Mouse (Mus musculus) adipocyte (in vitro differentiated cells): ENCODE data around the gene Gm5799.
"Not testable (repeated sequence)": the region's sequence is repeated elsewhere in the genome, so short reads cannot be mapped to it uniquely, and the experiment has no call there.

Experiments used
- DNase-seq: peaks from one replicate; pipeline ENCODE4 v3.0.0-alpha.2; 2016; ENCODE audit warnings: low spot score

Gm5799 gene

DNA sequence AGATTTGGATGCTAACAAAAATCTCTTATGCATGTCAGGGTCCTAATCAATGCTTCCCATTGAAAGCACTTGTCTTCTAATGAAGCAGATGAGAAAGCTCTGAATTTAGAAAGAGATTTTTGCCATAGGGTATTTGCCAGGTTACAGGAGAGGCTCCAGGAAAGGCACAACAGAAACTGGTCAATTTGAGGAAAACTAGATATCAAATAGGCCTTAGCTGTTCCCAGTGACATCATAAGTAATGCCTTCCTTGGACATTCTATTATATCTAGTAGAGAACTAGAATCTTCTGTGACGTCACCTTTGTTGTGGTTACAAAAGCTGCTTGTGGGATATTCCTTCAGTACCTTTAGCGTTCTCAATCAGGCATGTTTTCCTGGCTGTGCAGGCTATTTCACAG is at the start of gene Gm5799:
Gm5799 (plus strand) TSS at position 301 of the 400 bp plus-strand sequence.
- not testable (repeated sequence) for DNase-seq

DNA sequence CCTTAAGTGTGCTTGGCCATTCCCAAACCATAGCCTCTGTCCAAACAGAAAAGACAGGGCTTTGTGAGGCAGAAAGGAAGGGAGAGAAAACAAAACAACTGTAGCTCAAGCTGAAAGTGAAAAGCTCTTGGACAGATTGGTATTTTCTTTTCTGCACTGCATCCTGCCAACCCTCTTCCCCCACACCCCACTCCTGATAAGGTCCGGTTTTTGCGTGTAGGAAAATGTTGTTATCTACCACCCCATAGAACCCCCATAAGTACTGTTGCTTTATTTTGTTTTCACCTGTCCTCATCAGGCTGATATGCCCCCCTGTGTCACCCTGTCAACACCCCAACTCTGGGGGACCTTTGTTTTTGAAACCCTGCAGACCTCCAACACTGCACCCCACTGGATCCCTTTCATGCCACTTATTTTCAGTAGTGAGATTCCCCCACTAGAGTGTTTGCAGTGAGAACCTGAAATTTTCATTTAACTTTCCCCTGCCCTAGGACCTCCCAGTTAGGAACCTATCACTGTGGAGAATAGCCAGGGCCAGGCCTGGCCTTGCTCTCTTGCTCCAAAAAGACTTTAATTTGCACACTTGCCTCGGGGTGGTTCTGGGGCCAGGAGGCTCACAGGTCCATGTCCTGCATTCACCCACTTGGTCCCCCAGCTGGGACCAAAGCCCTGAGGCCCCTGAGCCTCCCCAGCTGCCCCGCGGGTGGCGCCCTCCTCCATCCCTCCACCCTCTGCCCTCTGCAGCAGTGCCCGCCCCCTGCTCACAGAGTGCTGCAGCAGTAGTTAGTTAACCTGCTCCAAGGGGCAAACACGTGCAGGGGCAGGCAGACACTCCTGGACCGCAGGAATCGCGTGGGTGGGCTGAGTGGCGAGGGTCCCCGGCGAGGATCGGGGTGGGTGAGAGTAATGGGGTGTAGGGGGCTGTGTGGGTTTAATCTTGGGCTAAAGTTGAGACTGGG is 12.0 kb upstream of the Gm5799 start:
- not testable (repeated sequence) for DNase-seq

DNA sequence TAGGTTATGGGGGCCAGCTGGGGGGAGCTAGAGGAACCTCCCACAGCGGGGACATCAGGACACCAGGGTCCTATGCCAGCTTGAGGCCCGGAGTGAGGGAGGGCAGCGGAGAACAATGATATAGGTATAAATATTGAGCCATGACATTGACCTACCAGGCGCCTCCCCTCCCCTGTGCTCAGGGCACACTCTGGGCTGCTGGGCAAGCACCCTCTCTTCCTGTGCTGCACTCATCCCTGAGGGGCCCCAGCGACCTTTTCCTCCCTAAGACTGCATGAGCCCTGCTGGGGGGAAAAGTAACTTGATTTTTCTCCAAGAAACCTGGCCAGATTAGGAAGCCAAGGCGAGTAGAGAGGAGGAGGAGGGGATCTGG is 11.4 kb upstream of the Gm5799 start:
- DNase-seq, result not testable (repeated sequence)

DNA sequence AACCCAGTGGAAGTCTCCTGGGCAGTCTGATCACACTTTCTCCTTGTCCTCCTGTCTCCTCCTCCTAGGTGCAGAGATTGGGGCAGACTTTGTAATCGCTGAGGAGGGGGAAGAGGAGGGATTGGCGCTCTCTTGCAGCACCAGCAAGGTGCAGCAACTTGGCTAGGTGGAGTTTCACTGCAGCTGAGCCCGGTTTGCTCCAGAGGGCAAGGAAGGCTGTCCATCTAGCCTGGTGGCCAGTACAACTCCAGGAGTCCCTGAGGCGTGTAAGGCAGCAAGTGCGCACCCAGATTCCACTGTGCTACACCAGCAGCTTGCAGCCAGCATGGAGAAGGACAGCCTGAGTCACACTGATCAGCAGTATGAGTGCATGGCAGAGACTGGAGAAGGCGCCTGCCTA is 11.0 kb upstream of the Gm5799 start:
- DNase-seq, result not testable (repeated sequence)

DNA sequence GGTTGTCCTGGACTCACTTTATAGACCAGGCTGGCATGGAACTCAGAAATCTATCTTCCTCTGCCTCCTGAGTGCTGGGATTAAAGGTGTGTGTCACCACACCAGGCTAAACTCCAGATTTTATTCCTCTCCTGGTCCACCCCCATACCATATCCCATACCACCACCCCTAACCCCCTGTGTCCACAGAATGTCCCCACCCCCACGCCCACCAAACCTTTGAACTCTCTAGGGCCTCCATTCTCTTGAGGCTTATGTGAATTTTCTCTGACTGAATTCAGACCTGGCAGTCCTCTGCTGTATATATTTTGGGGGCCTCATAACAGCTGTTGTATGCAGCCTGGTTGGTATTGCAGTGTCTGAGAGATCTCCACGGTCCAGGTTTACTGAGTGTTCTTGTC is 5.2 kb upstream of the Gm5799 start:
- DNase-seq, result not testable (repeated sequence)

DNA sequence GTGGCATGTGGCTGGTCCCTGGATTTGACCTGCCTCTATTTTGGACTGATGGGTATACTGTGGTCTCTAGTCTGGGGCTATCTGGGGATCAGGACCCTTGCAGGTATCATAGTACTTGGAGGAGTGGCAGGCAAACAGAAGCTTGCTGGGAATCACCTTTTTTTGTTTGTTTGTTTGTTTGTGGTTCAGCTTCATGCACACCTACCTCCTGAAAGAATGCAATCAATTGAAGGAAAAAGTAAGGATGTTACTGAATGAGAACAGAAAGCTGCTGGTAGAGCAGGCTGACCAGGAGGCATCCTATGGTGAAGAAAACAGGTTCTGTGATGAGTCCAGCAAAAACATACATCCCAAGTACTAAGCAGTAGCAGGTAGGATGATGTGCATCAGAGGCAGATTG is 2.9 kb downstream of the Gm5799 start:
- DNase-seq, result not testable (repeated sequence)

DNA sequence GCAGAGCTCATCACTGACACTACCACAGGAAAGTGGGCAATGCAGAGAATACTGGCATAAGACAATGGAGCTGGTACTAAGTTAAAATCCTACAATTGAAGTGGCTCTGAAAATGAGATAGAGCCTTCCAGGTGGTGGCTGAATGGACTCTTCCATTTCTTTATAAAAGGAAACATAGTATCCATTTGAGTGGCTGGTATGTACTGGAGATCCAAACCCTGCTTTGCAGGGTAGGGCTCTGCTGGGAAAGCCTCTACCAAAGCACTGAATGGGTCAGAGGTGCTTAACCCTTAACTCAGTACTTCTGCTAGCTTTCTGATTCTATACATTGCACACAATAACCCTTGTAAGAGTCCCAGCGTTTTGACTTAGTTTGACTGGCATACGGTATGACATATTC is 8.9 kb downstream of the Gm5799 start:
- not testable (repeated sequence) for DNase-seq

DNA sequence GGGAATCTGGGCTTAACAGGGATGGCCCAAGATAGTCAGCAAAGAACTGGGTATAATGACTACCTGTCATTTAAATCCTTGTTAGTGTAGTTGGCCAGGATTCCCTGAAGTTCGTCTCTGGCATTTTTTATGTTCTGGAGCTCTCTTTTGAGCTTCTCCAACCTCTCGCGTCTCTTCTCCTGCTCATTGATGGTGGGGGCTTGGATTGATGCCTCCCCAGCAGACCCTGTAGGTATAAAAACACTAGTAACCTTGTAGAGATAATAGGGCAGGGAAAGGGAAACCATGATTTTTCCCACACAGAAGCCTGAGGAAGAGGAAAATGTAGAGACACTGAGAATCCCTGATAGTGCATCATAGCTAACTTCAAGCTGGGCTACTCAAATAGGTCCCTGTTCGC is 34.6 kb downstream of the Gm5799 start:
- DNase-seq, result not testable (repeated sequence)

DNA sequence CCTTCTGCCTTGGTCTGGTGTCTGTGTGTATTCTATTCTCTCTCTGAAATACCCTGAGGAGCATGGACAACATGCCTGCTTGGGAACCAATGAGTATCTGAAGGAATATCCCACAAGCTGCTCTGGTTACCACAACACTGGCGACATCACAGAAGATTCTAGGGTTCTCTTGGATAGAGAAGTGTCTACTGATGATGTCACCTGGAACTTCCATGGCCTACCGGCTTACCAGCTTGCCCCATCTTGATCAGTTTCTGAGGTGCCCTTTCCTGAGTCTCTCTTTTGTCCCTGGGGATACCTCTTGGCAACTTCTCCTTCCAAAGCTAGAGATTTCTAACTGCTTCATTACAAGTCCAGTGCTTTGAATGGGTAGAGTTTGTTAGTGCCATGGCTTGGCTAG is 35.7 kb downstream of the Gm5799 start, which contains the start of gene Gm17654:
Gm17654 (minus strand) TSS at position 101 of the 400 bp plus-strand sequence.
- DNase-seq, result not testable (repeated sequence)
